Mouse (Mus musculus) stomach, embryonic 14.5 days (tissue): ENCODE measurements at regions not wholly inside any gene's neighbourhood (a gene's known extent, or its start where the extent isn't known, plus 50 kb on each side); places are given as distances from the start of the nearest gene placed in this dataset.
A peak's percentile ranks its signal among the peaks of the same experiment; 100 is the strongest.

Source experiments
- ATAC-seq: fragments of 200-750 bp; cut with Nextera tagmentation; 2 replicates; pipeline ENCODE4 v1.8.0; 2017; ENCODE audit warnings: low read depth, moderate TSS enrichment; ENCODE audit not compliant: insufficient number of reproducible peaks, insufficient read depth, low FRiP score
- H3K27ac ChIP-seq: fragments of 300-500 bp; sonication (generic); 2 replicates; pipeline ENCODE4 v1.5.1; 2014; ENCODE audit warnings: mild to moderate bottlenecking, low read length, moderate library complexity, mixed read lengths
- H3K27me3 ChIP-seq: fragments of 300-500 bp; sonication (generic); 2 replicates; pipeline ENCODE4 v1.6.1; 2014; ENCODE audit warnings: low read length, control low read depth, mixed read lengths; ENCODE audit not compliant: control insufficient read depth, insufficient read depth
- H3K36me3 ChIP-seq: fragments of 300-500 bp; sonication (generic); 2 replicates; pipeline ENCODE4 v1.6.1; 2014; ENCODE audit warnings: mild to moderate bottlenecking, control low read depth, low read length, moderate library complexity, mixed read lengths; ENCODE audit not compliant: control insufficient read depth, insufficient read depth
- H3K4me1 ChIP-seq: fragments of 300-500 bp; sonication (generic); 2 replicates; pipeline ENCODE4 v1.6.1; 2014; ENCODE audit warnings: low read length, control low read depth, mixed read lengths; ENCODE audit not compliant: control insufficient read depth, insufficient read depth
- H3K4me2 ChIP-seq: fragments of 300-500 bp; sonication (generic); replicated peaks from 2 replicates; pipeline ENCODE4 v1.6.1; 2014; ENCODE audit warnings: low read depth, low read length, control low read depth
- H3K4me3 ChIP-seq: fragments of 300-500 bp; sonication (generic); 2 replicates; pipeline ENCODE4 v1.5.1; 2014; ENCODE audit warnings: low read depth, low read length, control low read depth
- H3K9ac ChIP-seq: fragments of 300-500 bp; sonication (generic); replicated peaks from 2 replicates; pipeline ENCODE4 v1.6.1; 2014; ENCODE audit warnings: low read depth, mild to moderate bottlenecking, control low read depth, low read length, moderate library complexity, mixed read lengths
- H3K9me3 ChIP-seq: fragments of 300-500 bp; sonication (generic); 2 replicates; pipeline ENCODE4 v1.6.1; 2016; ENCODE audit warnings: low read depth, low read length, control low read depth; ENCODE audit not compliant: control insufficient read depth
- WGBS: fragments of 180-500 bp; shearing (Covaris S2); extraction: QIAGEN DNeasy Blood & Tissue Kit; methylation state at CpG from one replicate; pipeline ENCODE4 v1.1.7; 2014; 5-methylcytosine and 5-hydroxymethylcytosine counted together

GRCm38 (mm10) chr7:117285206-117285605 lies 95.6 kb upstream of the Xylt1 start:
- H3K4me1 ChIP-seq = no peaks in the 10 kb centered on the region
- no peak overlapping the region for H3K27ac ChIP-seq
- no peak for ATAC-seq
- H3K9ac ChIP-seq = no peak overlapping the region
- no peaks in the 10 kb centered on the region for H3K36me3 ChIP-seq
- WGBS = 74% methylated on average over 3 of the region's 3 CpGs
- H3K4me3 ChIP-seq = no peak overlapping the region
- H3K27me3 ChIP-seq = no peaks in the 10 kb centered on the region
- no peaks in the 10 kb centered on the region for H3K9me3 ChIP-seq
- H3K4me2 ChIP-seq = no peak overlapping the region

GRCm38 (mm10) chr7:117285985-117286384 lies 94.8 kb upstream of the Xylt1 start:
- no peak overlapping the region for H3K9ac ChIP-seq
- ATAC-seq = peak; percentile 83
- H3K4me1 ChIP-seq = no peaks in the 10 kb centered on the region
- no peak overlapping the region for H3K27ac ChIP-seq
- H3K9me3 ChIP-seq = no peaks in the 10 kb centered on the region
- 50% methylated on average over 5 of the region's 5 CpGs for WGBS
- H3K27me3 ChIP-seq = no peaks in the 10 kb centered on the region
- H3K4me2 ChIP-seq = no peak overlapping the region
- H3K36me3 ChIP-seq = no peaks in the 10 kb centered on the region
- H3K4me3 ChIP-seq = no peak overlapping the region

- no peaks in the 10 kb centered on the region for H3K36me3 ChIP-seq
- no peaks in the 10 kb centered on the region for H3K9me3 ChIP-seq
- 23% methylated on average over 2 of the region's 2 CpGs for WGBS
- peak; percentile 37; the same call in 1 of the 2 replicates for ATAC-seq
- H3K9ac ChIP-seq = no peak overlapping the region
- no peak overlapping the region for H3K4me3 ChIP-seq
- no peaks in the 10 kb centered on the region for H3K27me3 ChIP-seq
- H3K27ac ChIP-seq = no peak overlapping the region
- no peak overlapping the region for H3K4me2 ChIP-seq
- no peaks in the 10 kb centered on the region for H3K4me1 ChIP-seq
Measured at GRCm38 (mm10) chr7:117303705-117304104, 77.1 kb upstream of the Xylt1 start.

GRCm38 (mm10) chr7:117310586-117311200 lies 70.1 kb upstream of the Xylt1 start:
- H3K9ac ChIP-seq = no peak overlapping the region
- no peaks in the 10 kb centered on the region for H3K9me3 ChIP-seq
- H3K4me1 ChIP-seq = no peaks in the 10 kb centered on the region
- WGBS = 91% methylated on average over 2 of the region's 2 CpGs
- H3K27me3 ChIP-seq = no peaks in the 10 kb centered on the region
- H3K27ac ChIP-seq = no peak overlapping the region
- no peak overlapping the region for H3K4me3 ChIP-seq
- no peaks in the 10 kb centered on the region for H3K36me3 ChIP-seq
- H3K4me2 ChIP-seq = no peak overlapping the region
- ATAC-seq = no peak

GRCm38 (mm10) chr7:117311316-117311715 lies 69.5 kb upstream of the Xylt1 start:
- H3K27me3 ChIP-seq = no peaks in the 10 kb centered on the region
- H3K27ac ChIP-seq = no peak overlapping the region
- H3K4me3 ChIP-seq = no peak overlapping the region
- 74% methylated on average over 4 of the region's 4 CpGs for WGBS
- no peaks in the 10 kb centered on the region for H3K9me3 ChIP-seq
- no peak overlapping the region for H3K9ac ChIP-seq
- no peaks in the 10 kb centered on the region for H3K36me3 ChIP-seq
- H3K4me1 ChIP-seq = no peaks in the 10 kb centered on the region
- H3K4me2 ChIP-seq = no peak overlapping the region
- no peak for ATAC-seq

- H3K4me3 ChIP-seq = no peak overlapping the region
- H3K27ac ChIP-seq = no peak overlapping the region
- no peaks in the 10 kb centered on the region for H3K36me3 ChIP-seq
- H3K27me3 ChIP-seq = no peaks in the 10 kb centered on the region
- no peaks in the 10 kb centered on the region for H3K9me3 ChIP-seq
- H3K4me2 ChIP-seq = no peak overlapping the region
- H3K4me1 ChIP-seq = no peaks in the 10 kb centered on the region
- ATAC-seq = no peak
- H3K9ac ChIP-seq = no peak overlapping the region
- WGBS = 80% methylated on average over 5 of the region's 5 CpGs
Measured at GRCm38 (mm10) chr7:117316126-117316805, 64.5 kb upstream of the Xylt1 start.

GRCm38 (mm10) chr7:117317362-117317761 lies 63.4 kb upstream of the Xylt1 start:
- Histone ChIP-seq H3K4me2 (no peak overlapping the region), H3K27me3 (no peaks in the 10 kb centered on the region), H3K4me1 (no peaks in the 10 kb centered on the region), H3K27ac (no peak overlapping the region), H3K9me3 (no peaks in the 10 kb centered on the region), H3K36me3 (no peaks in the 10 kb centered on the region), H3K9ac (no peak overlapping the region), H3K4me3 (no peak overlapping the region)
- WGBS = 79% methylated on average over 2 of the region's 2 CpGs
- ATAC-seq = no peak

- ATAC-seq = no peak
- no peak overlapping the region for H3K4me2 ChIP-seq
- 45% methylated on average over 6 of the region's 6 CpGs for WGBS
Measured at GRCm38 (mm10) chr7:117320552-117320951, 60.2 kb upstream of the Xylt1 start.

More at GRCm38 (mm10) chr7:117320552-117320951, 60.2 kb upstream of the Xylt1 start:
- no peaks in the 10 kb centered on the region for H3K4me1 ChIP-seq
- no peak overlapping the region for H3K4me3 ChIP-seq
- no peak overlapping the region for H3K27ac ChIP-seq
- H3K9ac ChIP-seq = no peak overlapping the region
- no peaks in the 10 kb centered on the region for H3K9me3 ChIP-seq
- H3K36me3 ChIP-seq = no peaks in the 10 kb centered on the region
- no peaks in the 10 kb centered on the region for H3K27me3 ChIP-seq
